Mouse (Mus musculus): ENCODE measurements around the gene Tob1.

Tob1 gene

GRCm38 (mm10) chr11:94199771-94200170, 11.5 kb upstream of the Tob1 start:
- no peak for DNase-seq

- no peak for DNase-seq
Observed at GRCm38 (mm10) chr11:94200422-94200821, 10.8 kb upstream of the Tob1 start.

- no peak for DNase-seq
Observed at GRCm38 (mm10) chr11:94202106-94202505, 9.1 kb upstream of the Tob1 start.

DNA sequence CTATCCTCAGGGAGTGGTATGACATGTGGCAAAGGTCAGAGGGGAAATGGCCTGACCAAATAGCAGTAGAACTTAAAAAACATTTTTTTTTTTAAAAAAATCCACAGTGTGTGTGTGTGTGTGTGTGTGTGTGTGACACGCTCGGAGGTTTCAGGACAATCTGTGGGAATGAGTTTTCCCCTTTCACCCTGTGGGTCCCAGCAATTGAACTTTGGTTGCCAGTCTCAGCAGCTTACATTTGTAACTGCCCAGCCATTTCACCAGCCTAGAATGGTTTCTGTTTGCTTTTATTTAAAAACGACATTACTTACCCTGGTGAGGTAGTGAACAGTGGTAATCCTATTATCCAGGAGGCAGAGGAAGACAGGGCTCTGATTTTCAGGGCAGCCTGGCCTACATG, 8.2 kb upstream of the Tob1 start:
- DNase-seq = no peak

DNA sequence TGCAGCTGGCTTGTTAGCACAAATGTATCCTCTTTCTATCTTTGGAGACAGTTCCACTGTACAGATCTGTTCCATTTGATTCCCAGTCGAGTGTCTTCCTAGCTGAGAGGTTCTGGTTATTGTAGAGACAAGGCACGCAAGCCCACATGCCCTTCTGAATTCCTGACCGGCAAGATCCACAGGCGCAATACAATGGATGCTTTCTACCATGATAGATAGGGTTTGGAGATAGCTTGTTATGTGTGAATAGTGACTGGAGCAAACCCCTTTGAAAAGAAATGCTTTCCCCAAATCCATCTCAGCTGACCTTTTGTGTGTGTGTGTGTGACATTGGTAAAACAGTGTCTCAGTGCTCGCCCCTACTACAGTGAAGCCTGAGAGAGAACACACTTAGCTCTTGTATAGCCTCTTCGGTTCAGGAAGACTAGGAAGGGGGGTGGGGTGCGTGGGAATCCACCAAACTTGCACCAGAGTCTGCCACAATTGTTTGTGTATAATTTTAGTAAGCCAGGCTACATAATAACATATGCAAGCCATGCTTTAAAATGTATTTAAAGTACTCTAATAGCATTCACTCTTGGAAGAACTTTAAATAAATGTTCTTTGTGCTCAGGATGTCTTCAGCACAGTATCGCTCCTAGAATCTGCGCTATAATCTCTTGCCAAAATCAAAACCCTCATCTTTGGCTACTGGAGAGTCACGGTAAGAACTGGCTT, 4.7 kb upstream of the Tob1 start:
- DNase-seq = no peak

DNA sequence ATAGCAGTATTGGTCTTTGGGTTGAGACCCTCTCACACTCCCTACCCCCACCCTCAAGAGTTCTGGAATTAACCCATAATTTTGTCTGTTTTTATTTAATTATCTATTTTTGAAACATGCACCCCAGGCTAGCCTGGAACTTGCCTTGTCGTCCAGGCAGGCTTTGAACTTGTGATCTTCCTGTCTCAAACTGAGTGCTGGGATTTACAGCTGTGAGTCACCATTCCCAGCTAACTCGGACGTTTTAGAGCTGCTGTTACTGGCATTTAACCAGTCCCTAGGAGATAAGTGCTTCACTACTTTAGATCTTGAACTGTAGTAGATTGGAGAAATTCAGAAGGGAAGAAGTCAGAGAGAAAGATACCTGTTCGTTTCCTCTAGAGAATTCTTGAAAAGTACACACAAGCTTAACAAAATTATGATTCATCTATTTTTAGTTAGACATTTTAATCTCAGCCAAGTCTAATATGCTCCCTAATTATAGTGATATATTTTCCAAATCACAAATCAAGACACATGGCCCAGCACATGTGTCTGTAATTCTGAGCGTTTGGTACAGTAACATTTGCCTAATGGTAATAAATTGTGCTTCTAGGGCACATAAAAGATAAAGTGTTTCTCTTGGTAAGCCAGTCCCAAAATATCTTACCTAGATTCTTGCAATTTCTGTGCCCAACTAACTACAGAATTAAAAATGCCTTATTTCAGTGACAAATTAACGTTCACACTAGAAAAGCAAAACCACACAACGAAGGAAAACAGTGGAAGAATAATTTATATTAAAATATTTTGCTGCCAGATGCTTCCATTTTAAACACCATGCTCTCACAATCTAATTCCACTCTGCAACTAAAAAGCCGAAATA, 2.2 kb upstream of the Tob1 start:
- no peak for DNase-seq

- DNase-seq = no peak
Observed at GRCm38 (mm10) chr11:94209695-94210131, 1.5 kb upstream of the Tob1 start.

GRCm38 (mm10) chr11:94210191-94211086, 815 bp upstream of the Tob1 start:
- DNase-seq = peak; percentile 96

GRCm38 (mm10) chr11:94211651-94212488, 616 bp downstream of the Tob1 start:
- DNase-seq = peak; percentile 87

GRCm38 (mm10) chr11:94212489-94212836, 1.2 kb downstream of the Tob1 start:
- peak; percentile 38 for DNase-seq

DNA sequence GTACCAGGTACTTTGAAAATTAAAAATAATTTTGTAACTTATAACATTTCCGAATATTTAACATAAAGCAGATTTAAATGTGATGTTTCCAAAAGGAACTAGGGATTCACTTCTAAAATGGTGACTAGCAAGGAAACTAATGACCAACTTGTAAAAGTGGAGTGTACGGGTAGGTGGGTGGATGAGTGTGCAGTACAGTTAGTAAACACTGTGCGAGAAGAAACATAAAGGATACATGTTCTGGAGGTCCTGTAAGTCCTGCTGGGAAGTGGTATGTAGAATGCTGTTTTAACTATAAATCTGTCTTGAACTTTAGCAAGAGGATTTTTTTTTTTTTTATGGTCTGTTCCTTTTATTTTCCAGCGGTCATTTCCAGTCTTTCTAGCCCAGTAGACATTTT, 1.7 kb downstream of the Tob1 start:
- no peak for DNase-seq

- no peak for DNase-seq
Observed at GRCm38 (mm10) chr11:94213735-94214594, 2.7 kb downstream of the Tob1 start.

DNA sequence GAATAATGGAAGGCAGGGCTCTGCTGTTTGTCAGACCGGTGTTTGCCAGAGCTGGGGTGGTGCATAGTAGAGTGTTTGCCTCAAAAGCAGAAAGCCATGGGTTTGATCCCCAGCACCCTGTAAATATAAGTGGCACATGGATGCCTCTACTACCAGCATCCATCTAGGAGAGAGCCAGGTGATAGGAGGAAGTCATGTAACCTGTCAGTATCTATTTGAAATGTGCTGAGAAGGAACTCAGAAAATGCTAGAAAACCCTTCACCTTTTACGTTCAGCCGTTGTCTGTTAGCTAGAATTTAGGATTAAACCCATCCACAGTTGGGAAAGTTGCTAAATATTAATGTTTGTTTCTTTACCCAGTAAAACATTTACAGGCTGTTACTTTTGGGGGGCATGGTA, 4.3 kb downstream of the Tob1 start:
- DNase-seq = no peak

GRCm38 (mm10) chr11:94216247-94216646, 5.0 kb downstream of the Tob1 start:
- no peak for DNase-seq

DNA sequence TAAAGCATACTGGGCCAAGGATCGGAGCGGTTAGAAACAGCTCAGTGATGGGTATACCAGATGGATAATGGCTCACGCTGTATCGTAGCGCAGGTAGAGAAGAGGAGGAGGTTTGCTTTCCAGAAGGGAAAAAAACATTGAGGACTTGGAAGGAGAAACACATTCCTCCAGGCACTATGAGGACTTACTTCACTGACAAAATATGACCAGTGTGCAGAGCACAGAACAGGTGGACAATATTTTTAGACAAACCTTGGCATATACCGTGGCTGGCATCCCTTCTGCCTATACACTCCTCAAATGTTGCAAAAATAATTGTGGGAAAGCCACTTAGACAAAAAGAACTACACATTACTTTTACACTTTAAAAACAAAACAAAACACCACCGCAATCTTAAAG, 10.0 kb downstream of the Tob1 start:
- DNase-seq = no peak

- DNase-seq = no peak
Observed at GRCm38 (mm10) chr11:94223531-94223930, 12.3 kb downstream of the Tob1 start.

DNA sequence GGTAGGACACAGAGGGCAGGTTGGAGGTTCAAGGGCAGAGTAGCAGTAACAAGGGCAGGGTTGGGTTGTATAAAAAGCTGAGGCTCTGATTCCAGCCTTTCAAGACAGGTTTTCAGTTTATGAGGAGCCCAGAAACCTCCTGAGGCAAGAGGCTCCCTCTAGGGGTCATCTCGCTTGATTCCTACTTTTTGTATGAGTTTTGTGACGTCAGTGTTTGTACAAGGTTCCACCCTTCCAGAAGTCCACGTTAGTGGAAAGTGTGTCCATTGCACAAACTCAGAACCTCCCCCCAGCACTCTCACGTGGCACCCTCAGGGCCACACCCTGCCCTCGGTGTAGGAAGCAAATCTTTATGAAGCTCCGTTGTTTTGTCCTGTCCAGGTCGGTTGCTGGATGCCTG, 14.7 kb downstream of the Tob1 start:
- peak; percentile 78 for DNase-seq

DNA sequence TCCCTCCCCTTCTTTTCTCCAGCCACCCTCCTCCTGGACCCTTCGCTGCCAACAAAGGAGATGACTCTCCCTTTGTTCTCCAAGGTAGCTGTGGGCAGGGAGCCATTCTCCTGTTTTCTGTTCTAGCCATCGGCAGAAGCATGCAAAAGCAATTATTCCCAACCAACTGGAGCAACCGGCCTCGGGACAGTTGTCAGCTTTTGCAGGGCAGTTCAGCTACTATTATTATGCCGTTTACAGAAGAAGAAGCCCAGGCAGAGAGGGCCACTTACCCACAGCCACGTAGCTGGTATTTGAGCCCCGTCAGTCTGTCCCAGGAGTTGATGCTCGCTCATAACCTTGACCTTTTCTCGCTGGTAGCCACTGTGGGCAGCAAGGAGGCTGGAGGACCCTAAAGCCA, 17.2 kb downstream of the Tob1 start:
- no peak for DNase-seq

DNA sequence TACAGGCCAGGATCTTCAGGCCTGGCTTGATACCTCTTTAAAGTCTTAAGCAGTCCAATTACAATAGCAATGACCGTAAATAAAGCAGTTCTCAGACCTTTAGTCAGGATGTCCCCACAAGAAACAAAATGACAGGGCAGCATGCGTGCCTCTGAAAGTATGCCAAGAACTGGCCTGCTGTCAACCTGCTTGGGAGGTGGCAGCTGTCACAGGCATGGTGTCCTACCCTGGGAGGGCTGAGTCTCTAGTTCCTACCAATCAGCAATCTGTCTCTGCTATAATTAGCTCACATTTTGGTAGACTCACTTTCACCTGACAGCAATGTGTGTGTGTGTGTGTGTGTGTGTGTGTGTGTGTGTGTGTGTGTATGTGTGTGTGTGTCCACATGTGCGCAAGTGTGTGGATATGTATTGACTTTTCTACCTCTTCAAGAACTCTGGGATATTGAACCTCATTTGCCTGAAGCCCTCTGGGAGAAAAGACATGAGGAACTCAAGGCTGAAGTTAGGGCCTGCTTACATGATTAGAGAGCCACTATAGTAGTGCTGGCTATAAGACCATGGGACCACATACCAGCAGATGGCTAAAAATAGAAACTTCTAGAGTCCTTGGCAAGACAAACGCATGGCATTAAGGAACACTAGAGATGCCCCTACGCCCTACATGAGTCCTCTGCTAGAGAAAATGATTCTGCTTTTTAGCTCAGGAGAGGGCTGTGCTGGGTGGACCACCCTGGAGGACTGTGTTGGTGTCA, 18.1 kb downstream of the Tob1 start:
- no peak for DNase-seq

- DNase-seq = no peak
Observed at GRCm38 (mm10) chr11:94230244-94230643, 19.0 kb downstream of the Tob1 start.

All from embryo, embryonic 11 days (tissue).